Comparison of ENCODE assay signal across 12 mouse cellular contexts in the genomic region with DNA sequence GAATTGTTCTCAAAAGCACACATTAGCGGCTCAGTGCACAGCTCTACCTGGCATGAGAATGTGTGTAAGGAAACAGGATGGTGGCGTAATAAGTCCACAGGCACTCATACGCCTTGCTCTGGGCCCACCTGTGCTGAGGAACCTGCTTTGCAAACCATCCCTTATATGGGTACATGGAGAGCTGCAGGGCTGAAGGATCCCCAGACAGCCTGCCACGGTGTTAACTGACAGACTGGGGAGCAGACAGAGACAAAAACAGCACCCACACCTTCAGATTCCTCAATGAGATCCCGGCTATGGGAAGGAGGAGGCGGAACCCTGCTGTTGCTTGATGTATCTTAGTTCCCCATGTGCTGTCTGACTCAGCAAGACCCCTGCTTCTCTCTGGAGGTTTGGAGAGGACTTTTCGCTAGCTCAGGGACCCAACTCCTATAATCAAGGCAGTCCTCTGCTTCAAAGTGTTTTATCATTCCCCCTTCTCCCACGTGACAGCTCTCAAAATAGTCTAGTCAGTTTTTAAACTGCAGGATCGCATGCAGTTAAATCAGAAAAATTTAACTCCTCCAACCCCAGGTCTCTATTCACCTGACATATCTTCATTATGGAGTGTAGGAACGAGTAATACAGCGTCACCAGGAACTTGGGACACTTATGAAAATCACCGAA. TPM values are rescaled to one million over a fixed set of nuclear protein-coding genes. Genes with fewer than 3 reads are reported as not detected.
DNase-seq lines count a peak whose midpoint lies in the region; ATAC-seq and TF ChIP-seq lines count a peak whose summit lies in the region.
"Had no signal": no experiment of that assay in that cellular context is flagged by ENCODE, and none has a peak within 500 bp of the region (broad histone marks: within the 10 kb centered on the region; RNA-seq: fewer than 3 reads in every experiment).

No protein-coding gene starts in this region.

- ATAC-seq in forebrain, embryonic 16.5 days = peak; percentile 18; the same call in 1 of the 2 replicates
- ATAC-seq in forebrain, embryonic 14.5 days = no peak
- ATAC-seq in lung, embryonic 16.5 days (ENCODE audit: low read depth) = peak; percentile 85
- ATAC-seq in inflammation-experienced regulatory T-cells, adult 6 months = no peak
- no peak for ATAC-seq in megakaryocyte, adult 5-6 weeks (ENCODE audit: poor library complexity, severe bottlenecking)

- H3K4me2 ChIP-seq in forebrain, embryonic 16.5 days (ENCODE audit: low read length) = no peak overlapping the region
- no peak overlapping the region for H3K4me2 ChIP-seq in forebrain, embryonic 14.5 days (ENCODE audit: low read length)
- H3K4me2 ChIP-seq in lung, embryonic 16.5 days (ENCODE audit: low read depth, low read length) = no peak overlapping the region
- H3K4me2 ChIP-seq: embryonic facial prominence, embryonic 13.5 days; limb, embryonic 12.5 days had no signal

- H3K4me1 ChIP-seq in forebrain, embryonic 16.5 days (replicated peaks; ENCODE audit: control insufficient read depth, insufficient read depth, low read length) = peaks cover 7% of the 10 kb centered on the region
- no peaks in the 10 kb centered on the region for H3K4me1 ChIP-seq in forebrain, embryonic 14.5 days (ENCODE audit: control insufficient read depth, insufficient read depth, low read length)
- peaks cover 18% of the 10 kb centered on the region for H3K4me1 ChIP-seq in cortical plate, adult 2 months (ENCODE audit: control insufficient read depth, insufficient read depth, low read length)
- no peaks in the 10 kb centered on the region; the same call in 1 of the 2 replicates for H3K4me1 ChIP-seq in lung, embryonic 16.5 days (replicated peaks; ENCODE audit: control insufficient read depth, insufficient read depth, low read length)

- no peaks in the 10 kb centered on the region for H3K36me3 ChIP-seq in forebrain, embryonic 16.5 days (ENCODE audit: control insufficient read depth, insufficient read depth)
- H3K36me3 ChIP-seq in forebrain, embryonic 14.5 days (ENCODE audit: control insufficient read depth, insufficient read depth, low read length) = no peaks in the 10 kb centered on the region
- H3K36me3 ChIP-seq in lung, embryonic 16.5 days (ENCODE audit: control insufficient read depth, insufficient read depth, low read length) = no peaks in the 10 kb centered on the region
- H3K36me3 ChIP-seq: embryonic facial prominence, embryonic 13.5 days; limb, embryonic 12.5 days; midbrain, embryonic 10.5 days had no signal

- DNase-seq in forebrain, embryonic 14.5 days (ENCODE audit: low spot score) = no peak
- DNase-seq in heart, postnatal 14 days = peak; percentile 27 to 31
- no peak for DNase-seq in MN1 (ENCODE audit: low spot score)
- DNase-seq: kidney, adult 11 months had no signal

- H3K9me3 ChIP-seq in forebrain, embryonic 16.5 days (ENCODE audit: control insufficient read depth, low read length) = no peaks in the 10 kb centered on the region
- H3K9me3 ChIP-seq in forebrain, embryonic 14.5 days (replicated peaks; ENCODE audit: control insufficient read depth, low read length) = no peaks in the 10 kb centered on the region
- no peaks in the 10 kb centered on the region for H3K9me3 ChIP-seq in lung, embryonic 16.5 days (ENCODE audit: control insufficient read depth, low read length)
- H3K9me3 ChIP-seq: embryonic facial prominence, embryonic 13.5 days; limb, embryonic 12.5 days; midbrain, embryonic 10.5 days had no signal

- no peak for TF ChIP-seq POLR2A in cortical plate, adult 2 months (IDR thresholded peaks at IDR 0.05; ENCODE audit: extremely low read depth, insufficient read depth, low read length)

- no peaks in the 10 kb centered on the region for H3K27me3 ChIP-seq in forebrain, embryonic 16.5 days (replicated peaks; ENCODE audit: control insufficient read depth, insufficient read depth, low read length)
- H3K27me3 ChIP-seq in forebrain, embryonic 14.5 days (replicated peaks; ENCODE audit: control insufficient read depth, insufficient read depth, low read length) = no peaks in the 10 kb centered on the region
- no peaks in the 10 kb centered on the region for H3K27me3 ChIP-seq in lung, embryonic 16.5 days (ENCODE audit: control insufficient read depth, insufficient read depth, low read depth, low read length)
- H3K27me3 ChIP-seq: embryonic facial prominence, embryonic 13.5 days; limb, embryonic 12.5 days had no signal

- no peak overlapping the region for H3K4me3 ChIP-seq in forebrain, embryonic 16.5 days (replicated peaks; ENCODE audit: low read length)
- no peak overlapping the region for H3K4me3 ChIP-seq in forebrain, embryonic 14.5 days (ENCODE audit: low read depth, low read length)
- H3K4me3 ChIP-seq in cortical plate, adult 2 months (ENCODE audit: insufficient read depth, low read length) = no peak overlapping the region
- no peak overlapping the region for H3K4me3 ChIP-seq in lung, embryonic 16.5 days (ENCODE audit: low read length)
- H3K4me3 ChIP-seq: embryonic facial prominence, embryonic 13.5 days; limb, embryonic 12.5 days; midbrain, embryonic 10.5 days had no signal

- 71% methylated on average over 12 of the region's 12 CpGs for WGBS in forebrain, embryonic 16.5 days
- WGBS in forebrain, embryonic 14.5 days = 75% methylated on average over 12 of the region's 12 CpGs
- WGBS in lung, embryonic 16.5 days = 48% methylated on average over 12 of the region's 12 CpGs

- intact Hi-C loops in heart, postnatal 14 days (cut with DNase I) = loop anchor here (5.0 kb wide), 1 partner anchor 38 kb away; no protein-coding TSS in a partner anchor

- H3K9ac ChIP-seq in forebrain, embryonic 16.5 days (replicated peaks; ENCODE audit: low read depth, low read length) = no peak overlapping the region; the same call in 1 of the 2 replicates
- H3K9ac ChIP-seq in forebrain, embryonic 14.5 days (ENCODE audit: low read length) = no peak overlapping the region
- H3K9ac ChIP-seq in lung, embryonic 16.5 days (ENCODE audit: low read length) = no peak overlapping the region
- H3K9ac ChIP-seq: embryonic facial prominence, embryonic 13.5 days; limb, embryonic 12.5 days had no signal

- TF ChIP-seq CTCF in cortical plate, adult 2 months (IDR thresholded peaks at IDR 0.05; ENCODE audit: extremely low read depth, insufficient read depth, low read length) = no peak

- no peak overlapping the region for H3K27ac ChIP-seq in forebrain, embryonic 16.5 days (ENCODE audit: low read length)
- no peak overlapping the region for H3K27ac ChIP-seq in forebrain, embryonic 14.5 days (ENCODE audit: low read depth, low read length)
- H3K27ac ChIP-seq in cortical plate, adult 2 months (ENCODE audit: insufficient read depth, low read length) = peak overlapping the region; percentile 56; the same call in 1 of the 2 replicates
- peak overlapping the region; percentile 30 for H3K27ac ChIP-seq in lung, embryonic 16.5 days (ENCODE audit: low read length)
- H3K27ac ChIP-seq: embryonic facial prominence, embryonic 13.5 days; limb, embryonic 12.5 days; midbrain, embryonic 10.5 days had no signal

RNA-seq across cellular contexts. Expression of a gene that starts 50.9 kb away (rescaled TPM):
- 96.1 and 102 TPM in 2 replicates for polyA plus RNA-seq in forebrain, embryonic 16.5 days (2015; fragmentation: Nextera tagmentation; extraction: Ambion mirVana)
- polyA plus RNA-seq in forebrain, embryonic 14.5 days (2014; fragmentation: Nextera tagmentation; extraction: Ambion mirVana) = 58.3 and 74.7 TPM in 2 replicates
- 10.9 and 13.7 TPM in 2 replicates for polyA plus RNA-seq in cortical plate, adult 2 months (2012; rRNA removed)
- total RNA-seq in heart, postnatal 14 days (2021) = under 1 TPM; 0.31 to 0.44 TPM
- polyA plus RNA-seq in lung, embryonic 16.5 days (2015; fragmentation: Nextera tagmentation; extraction: Ambion mirVana) = 31.7 and 32.0 TPM in 2 replicates
- 10 to 100 TPM; 13.9 to 18.5 (median 15.4) TPM for polyA plus RNA-seq in inflammation-experienced regulatory T-cells, adult 6 months (2017; shearing (Covaris generic))
- total RNA-seq in megakaryocyte, adult 5-6 weeks (2015) = 17.1 and 17.9 TPM in 2 replicates
- 18.6 and 31.3 TPM in 2 replicates for total RNA-seq in megakaryocyte, adult 5-6 weeks (2017)

Comparison
In these comparisons a context has a peak if more than half of its experiments do, and no peak if none do; other contexts are left out.
1. ATAC-seq: peak in forebrain, embryonic 16.5 days (single experiment) and lung, embryonic 16.5 days (single experiment); none in forebrain, embryonic 14.5 days (single experiment), inflammation-experienced regulatory T-cells, adult 6 months (single experiment) and megakaryocyte, adult 5-6 weeks (single experiment).
2. H3K27ac ChIP-seq: peak in cortical plate, adult 2 months (single experiment) and lung, embryonic 16.5 days (single experiment); none in forebrain, embryonic 16.5 days (single experiment) and forebrain, embryonic 14.5 days (single experiment).
3. DNase-seq: peak in heart, postnatal 14 days (2 of 2); none in forebrain, embryonic 14.5 days (single experiment) and MN1 (single experiment).